Mouse (Mus musculus) lung, postnatal 0 days (tissue): ENCODE measurements at regions not wholly inside any gene's neighbourhood (a gene's known extent, or its start where the extent isn't known, plus 50 kb on each side); places are given as distances from the start of the nearest gene placed in this dataset.

Experiments
- CTCF ChIP-seq: IDR thresholded peaks from 2 replicates; pipeline ENCODE4 v1.5.1; 2016; ENCODE audit warnings: antibody characterized with exemption, mild to moderate bottlenecking
- EP300 ChIP-seq: IDR thresholded peaks from 2 replicates; pipeline ENCODE4 v1.6.1; 2016; ENCODE audit warnings: antibody characterized with exemption, mild to moderate bottlenecking, control low read depth

GRCm38 (mm10) chr5:45007930-45008329, 208.4 kb upstream of the Ldb2 start:
- TF ChIP-seq CTCF (no peak), EP300 (no peak)
